Mouse (Mus musculus): Measurements from ENCODE around the gene Rasl11a. TPM values are rescaled to one million over a fixed set of nuclear protein-coding genes. Genes with fewer than 3 reads are reported as not detected.

Rasl11a gene
- 10 to 100 TPM; 12.8 to 18.5 TPM for total RNA-seq (2021)
- long read RNA-seq, transcript Rasl11a-201 (4 exons, 1,126 nt): major isoform, 16 of 18 reads
- long read RNA-seq, partial matches to known transcripts: 0 of 18 reads
- long read RNA-seq, other reads (novel, unspliced or antisense): 2 of 18 reads

DNA sequence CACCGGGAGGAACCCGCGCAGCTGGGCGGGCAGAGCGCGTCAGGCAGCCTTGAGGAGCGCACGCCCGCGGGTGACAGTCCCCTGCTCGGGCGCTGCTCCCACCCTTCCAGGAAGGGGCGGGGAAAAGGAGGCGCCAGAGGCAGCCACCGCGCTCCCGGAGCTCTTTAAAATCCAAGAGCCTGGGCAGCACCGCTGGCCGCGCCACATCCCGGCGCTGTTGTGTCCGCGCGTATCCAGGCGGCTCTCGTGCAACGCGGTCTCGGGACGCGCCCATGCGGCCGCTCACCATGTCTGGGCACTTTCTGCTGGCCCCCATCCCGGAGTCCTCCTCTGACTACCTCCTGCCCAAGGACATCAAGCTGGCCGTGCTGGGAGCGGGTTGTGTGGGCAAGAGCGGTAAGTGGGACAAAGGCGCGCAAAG lies at the start of gene Rasl11a:
Gene Rasl11a (plus strand): TSS at position 127 of the 421 bp plus-strand sequence.
- DNase-seq (ENCODE audit: low spot score in 2 of 2): peak; percentile 70 to 79

- peak in 1 of 2 experiments; percentile 61 for DNase-seq (ENCODE audit: low spot score in 2 of 2)
Observed at GRCm38 (mm10) chr5:146795728-146796127, 49.1 kb upstream of the Rasl11a start.

GRCm38 (mm10) chr5:146798031-146798430 lies 46.8 kb upstream of the Rasl11a start:
- no peak for DNase-seq (ENCODE audit: low spot score in 2 of 2)

GRCm38 (mm10) chr5:146806004-146806430 lies 38.9 kb upstream of the Rasl11a start:
- no peak for DNase-seq (ENCODE audit: low spot score in 2 of 2)

- DNase-seq (ENCODE audit: low spot score in 2 of 2): no peak
Observed at GRCm38 (mm10) chr5:146809951-146810350, 34.9 kb upstream of the Rasl11a start.

DNA sequence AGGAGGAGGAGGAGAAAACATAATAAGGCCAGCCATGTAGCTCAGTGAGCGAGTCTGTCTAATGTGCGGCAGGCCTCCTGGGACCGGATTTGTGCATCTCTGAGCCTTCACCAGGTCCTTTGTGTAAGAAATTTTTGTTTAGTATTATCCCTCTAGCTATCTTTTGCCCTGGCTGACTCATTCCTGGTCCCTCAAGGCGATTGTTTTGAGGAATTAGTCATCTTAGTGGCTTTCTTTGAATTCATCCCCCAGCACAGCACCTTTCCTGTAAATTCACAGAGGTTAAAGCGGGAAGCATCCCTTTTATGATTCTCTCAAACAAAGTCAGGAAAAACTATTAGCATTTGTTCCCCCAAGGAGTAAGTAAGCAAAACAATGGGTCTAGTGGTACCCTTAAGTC lies 32.0 kb upstream of the Rasl11a start:
- no peak for DNase-seq (ENCODE audit: low spot score in 2 of 2)

DNA sequence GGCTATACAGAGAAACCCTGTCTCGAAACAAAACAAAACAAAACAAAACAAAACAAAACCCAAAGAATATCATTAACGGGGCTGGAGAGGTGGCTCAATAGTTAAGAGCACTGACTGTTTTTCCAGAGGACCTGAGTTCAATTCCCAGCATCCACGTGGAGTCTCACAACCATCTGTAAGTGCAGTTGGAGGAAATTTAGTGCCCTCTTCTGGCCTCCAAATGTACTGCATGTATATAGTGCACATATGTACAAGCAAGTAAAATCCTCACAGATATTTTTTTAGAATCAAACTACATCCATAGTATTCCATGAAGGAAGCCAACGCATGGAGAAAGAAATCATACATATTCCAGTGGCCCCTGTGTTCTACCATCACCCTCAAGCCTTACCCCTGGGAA lies 31.4 kb upstream of the Rasl11a start:
- DNase-seq (ENCODE audit: low spot score in 2 of 2): no peak

DNA sequence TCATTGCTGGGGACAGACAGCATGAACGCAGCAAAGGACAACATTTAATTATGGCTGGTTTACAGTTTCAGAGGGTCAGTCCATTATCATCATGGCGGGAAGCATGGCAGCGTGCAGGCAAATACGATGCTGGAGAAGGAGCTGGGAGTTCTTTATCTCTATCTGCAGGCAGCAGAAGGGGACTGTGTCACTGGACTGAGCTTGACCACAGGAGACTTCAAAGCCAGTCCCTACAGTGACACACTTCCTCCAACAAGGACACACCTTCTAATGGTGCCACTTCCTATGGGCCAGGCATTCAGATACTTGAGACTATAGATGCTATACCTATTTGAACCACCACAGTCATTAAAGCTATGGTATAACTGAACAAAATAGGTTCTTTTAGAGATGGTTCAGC lies 29.5 kb upstream of the Rasl11a start:
- no peak for DNase-seq (ENCODE audit: low spot score in 2 of 2)

DNA sequence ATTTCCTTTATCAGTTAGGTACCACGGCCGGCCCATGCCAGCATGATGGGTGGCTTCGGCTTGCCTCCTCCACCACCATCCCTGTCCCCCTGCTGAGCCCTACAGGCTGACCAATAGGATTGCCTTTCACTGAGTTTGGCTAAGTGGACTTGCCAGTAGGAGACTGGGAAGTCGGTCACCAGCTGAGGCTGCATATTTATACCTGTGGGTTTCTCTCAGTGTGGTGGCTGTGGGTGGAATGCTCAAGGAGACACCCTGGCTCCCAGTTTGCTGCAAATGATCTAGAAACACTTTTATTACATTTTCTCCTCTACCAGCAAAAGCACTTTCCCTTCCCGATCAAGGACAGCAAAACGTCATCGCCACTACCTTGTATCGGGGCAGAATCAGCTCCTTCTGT lies 27.3 kb upstream of the Rasl11a start:
- no peak for DNase-seq (ENCODE audit: low spot score in 2 of 2)

- DNase-seq (ENCODE audit: low spot score in 2 of 2): no peak
Observed at GRCm38 (mm10) chr5:146818906-146819623, 25.8 kb upstream of the Rasl11a start.

GRCm38 (mm10) chr5:146823005-146823404 lies 21.9 kb upstream of the Rasl11a start:
- no peak for DNase-seq (ENCODE audit: low spot score in 2 of 2)

DNA sequence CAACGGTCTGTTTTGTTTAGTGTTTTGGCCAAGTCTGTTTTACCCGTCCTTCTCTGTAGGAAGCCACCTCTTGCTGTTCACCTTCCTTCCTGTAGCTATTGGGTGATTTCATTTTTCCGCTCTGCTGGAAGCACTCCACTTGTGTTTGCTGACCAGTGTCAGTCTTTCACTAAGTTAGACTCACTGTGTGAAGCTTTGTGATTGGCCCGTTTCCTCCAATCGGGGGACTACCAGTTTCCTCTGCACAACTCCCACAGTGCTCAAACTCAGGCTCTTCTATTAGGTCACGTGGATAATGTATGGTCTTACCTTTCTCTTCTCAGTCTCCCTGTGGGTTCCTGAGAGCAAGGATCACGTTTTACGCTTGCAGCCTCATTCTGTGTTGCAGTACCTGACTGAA lies 15.3 kb upstream of the Rasl11a start:
- DNase-seq (ENCODE audit: low spot score in 2 of 2): no peak

DNA sequence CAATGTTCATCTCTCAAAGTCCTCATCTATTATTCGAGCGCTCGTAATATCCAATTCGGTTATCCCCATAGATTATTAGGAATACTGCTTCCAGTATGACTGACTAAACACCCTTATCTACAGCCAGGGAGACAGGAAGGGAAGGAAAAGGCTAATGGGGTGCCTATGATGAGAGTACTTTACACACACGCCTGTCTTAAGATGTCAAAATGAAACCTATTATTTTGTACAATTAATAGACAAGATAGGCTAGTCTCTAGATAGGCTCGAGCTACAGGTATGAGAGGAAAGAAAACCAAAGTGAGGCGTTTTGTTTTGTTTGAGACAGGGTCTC lies 12.5 kb upstream of the Rasl11a start:
- DNase-seq (ENCODE audit: low spot score in 2 of 2): no peak

GRCm38 (mm10) chr5:146832769-146833448 lies 12.0 kb upstream of the Rasl11a start, which contains the start of gene Rpl21:
TSS of gene Rpl21 (plus strand) at chr5:146832890.
- DNase-seq (ENCODE audit: low spot score in 2 of 2): peak; percentile 91 to 97

DNA sequence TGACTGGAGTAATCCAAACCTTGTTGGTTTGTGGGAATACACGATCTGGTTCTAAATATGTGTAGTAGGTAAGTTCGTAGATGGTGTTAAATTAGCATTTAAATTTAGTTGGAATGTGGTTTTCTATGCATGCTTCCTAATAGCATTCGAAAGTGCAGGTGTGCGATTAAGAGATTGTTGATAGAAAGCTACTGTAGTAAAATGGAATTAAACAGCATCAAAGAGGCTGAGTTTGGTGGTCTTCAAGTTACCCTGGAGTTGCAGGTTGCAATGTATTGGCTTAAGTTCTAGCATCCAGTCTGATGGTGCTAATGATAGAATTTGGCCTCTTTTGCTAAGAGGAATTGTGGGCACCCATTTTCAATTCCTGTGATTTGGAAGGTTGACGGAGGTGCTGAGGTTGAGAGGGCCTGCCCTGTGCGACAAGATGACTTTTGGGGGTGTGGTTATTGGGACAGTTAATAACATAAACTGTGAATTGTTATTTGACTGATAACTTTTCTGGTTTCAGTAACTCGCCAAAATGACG lies 11.1 kb upstream of the Rasl11a start:
- DNase-seq (ENCODE audit: low spot score in 2 of 2): no peak

DNA sequence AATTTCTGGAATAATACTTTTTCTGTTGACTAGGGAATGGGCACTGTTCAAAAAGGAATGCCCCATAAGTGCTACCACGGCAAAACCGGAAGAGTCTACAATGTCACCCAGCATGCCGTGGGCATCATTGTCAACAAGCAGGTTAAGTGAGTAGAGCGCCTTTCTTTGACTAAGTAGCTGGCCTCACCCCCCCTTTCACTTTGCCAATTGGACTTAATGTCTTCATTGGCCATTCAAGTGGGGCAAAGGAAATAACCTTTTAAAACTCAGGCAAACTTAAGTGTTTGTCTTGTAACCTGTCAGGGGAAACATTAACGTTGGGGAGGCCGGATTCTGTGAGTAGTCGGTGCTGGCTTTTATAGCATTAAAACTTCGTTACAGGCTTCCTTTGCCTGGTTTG lies 9.9 kb upstream of the Rasl11a start:
- no peak for DNase-seq (ENCODE audit: low spot score in 2 of 2)

GRCm38 (mm10) chr5:146837967-146838720 lies 6.7 kb upstream of the Rasl11a start:
- no peak for DNase-seq (ENCODE audit: low spot score in 2 of 2)

DNA sequence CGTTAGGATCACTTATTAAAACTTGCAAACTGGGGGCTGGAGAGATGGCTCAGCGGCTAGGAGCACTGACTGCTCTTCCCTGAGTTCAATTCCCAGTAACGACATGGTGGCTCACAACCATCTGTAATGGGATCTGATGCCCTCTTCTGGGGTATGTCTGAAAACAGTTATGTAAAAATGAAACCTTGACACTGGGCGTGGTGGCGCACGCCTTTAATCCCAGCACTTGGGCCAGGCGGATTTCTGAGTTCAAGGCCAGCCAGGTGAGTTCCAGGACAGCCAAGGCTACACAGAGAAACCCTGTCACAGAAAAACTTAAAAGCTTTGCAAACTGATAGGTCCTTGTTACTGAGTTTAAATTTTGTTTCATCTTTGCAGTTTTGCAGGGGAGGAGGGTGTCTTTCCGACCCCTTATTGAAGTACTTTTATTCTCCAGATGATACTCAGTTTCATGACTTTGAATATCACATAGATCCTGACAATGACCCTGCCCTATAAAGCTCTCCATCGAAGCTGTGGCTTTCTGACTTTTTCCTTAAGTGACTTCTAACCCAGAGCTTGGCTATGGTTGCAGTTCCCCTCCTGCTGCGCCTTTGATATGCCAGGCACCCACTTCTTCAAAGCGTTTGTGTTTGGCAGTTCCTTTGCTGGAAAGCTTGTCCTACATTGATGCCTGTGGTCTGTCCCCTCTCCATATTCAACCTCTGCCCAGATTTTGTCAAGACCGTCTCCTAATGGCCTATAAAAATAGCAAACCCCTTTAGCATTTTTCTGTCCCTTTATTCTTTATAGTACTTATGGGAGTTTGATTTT lies 5.8 kb upstream of the Rasl11a start:
- DNase-seq (ENCODE audit: low spot score in 2 of 2): no peak

DNA sequence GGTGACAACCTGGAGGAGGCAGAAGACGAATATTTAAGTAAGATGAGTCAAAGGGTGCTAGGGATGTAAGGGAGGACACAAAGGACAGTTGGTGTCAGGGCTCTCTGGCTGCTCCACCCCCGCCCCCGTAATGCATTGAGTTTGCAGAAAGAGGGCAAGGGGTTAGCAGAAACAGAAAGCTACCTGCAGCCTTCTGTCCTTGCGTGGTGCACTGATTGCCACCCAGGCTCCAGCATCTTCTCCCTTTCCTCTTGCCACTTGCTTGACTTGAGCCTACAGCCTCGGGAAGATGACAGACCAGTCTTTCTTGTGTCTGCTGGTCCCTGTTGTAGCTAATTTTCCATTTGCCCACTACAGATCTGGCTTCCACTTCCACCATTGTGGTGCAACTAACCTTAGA lies 5.1 kb upstream of the Rasl11a start:
- DNase-seq (ENCODE audit: low spot score in 2 of 2): no peak

DNA sequence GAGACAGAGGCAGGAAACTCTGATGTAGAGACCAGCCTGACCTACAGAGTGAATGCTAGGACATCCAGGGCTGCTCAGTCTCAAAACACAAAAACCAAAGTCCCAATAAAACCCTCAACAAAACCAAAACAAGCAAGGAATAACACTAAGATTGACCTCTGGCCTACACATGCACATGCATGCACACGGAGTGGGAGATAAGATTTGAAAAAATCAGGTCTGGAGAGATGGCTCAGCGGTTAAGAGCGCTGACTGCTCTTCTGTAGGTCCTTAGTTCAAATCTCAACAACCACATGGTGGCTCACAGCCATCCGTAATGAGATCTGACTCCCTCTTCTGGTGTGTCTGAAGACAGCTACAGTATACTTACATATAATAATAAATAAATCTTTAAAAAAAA lies 4.4 kb upstream of the Rasl11a start:
- no peak for DNase-seq (ENCODE audit: low spot score in 2 of 2)

DNA sequence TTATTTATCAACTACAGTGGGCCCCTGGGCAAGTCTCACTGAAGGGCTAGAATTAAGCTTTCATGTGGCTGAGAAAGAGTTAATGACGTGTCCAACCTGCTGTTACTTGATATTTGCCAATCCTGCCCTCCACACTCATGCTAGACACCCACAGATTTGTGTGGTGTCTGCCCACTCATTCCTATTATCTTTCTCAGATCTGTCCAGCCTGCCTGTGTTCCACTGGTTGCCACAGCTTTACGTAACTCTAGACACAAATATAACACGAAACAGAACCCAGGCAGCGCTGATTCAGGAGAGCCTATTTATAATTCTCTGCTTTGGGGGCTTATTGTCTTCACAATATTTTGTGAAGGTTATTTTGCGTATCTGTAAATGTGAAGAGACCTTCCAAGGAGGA lies 3.6 kb upstream of the Rasl11a start:
- peak; percentile 46 to 76 for DNase-seq (ENCODE audit: low spot score in 2 of 2)

Measured in layer of hippocampus, adult 18-20 months (tissue).